Mouse (Mus musculus): ENCODE data around the gene Smim14. TPM values are rescaled to one million over a fixed set of nuclear protein-coding genes. Genes with fewer than 3 reads are reported as not detected.

Gene Smim14
- total RNA-seq, 1 experiment from 2014 or later, result 116 TPM

DNA sequence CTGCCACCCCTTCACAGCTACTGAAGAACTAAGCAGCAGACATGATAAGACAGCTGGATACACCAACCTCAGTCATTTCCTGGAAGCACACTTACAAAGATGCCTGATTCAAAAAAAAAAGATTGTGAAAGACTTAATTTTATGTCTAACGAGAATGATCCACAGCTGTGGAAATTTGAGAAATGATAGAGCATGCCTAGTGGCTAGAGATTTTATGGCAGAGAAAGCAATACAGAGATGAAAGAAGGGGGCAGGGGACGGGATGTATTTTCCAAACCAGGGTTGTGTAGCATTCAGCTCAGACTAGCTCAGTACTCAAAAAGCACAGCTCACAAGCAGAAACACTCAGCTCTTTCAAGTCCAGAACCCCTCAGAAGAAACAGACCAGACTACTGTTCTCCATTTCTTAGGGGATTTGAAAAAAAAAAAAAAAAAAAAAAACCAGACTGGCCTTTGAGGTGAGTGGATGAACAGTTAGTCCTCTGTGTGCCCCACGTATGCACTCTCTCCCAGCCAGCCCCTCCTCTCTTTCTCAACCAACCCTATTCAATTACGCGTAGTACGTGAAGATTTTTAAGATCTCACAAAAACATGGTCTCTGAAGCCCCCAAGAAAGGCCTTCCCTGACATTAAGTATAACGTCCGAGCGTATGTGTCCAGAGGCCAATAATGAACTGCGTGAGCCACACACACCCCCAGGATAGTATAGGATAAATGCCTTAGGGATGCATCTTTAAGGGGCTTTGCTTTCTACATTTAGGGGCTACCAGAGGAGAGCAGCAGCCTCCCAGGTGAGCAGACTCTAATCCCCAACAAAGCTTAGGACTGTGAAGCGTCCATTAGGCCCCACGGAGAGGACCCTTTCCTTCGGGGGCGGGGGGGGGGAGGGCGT is 102.3 kb downstream of the Smim14 start:
- no peak for ATAC-seq (replicated peaks; ENCODE audit: insufficient number of reproducible peaks, low FRiP score, low TSS enrichment, poor library complexity, severe bottlenecking)

GRCm38 (mm10) chr5:65429441-65429840 is 107.5 kb downstream of the Smim14 start:
- ATAC-seq (replicated peaks; ENCODE audit: insufficient number of reproducible peaks, low FRiP score, low TSS enrichment, poor library complexity, severe bottlenecking), result no peak

GRCm38 (mm10) chr5:65428321-65428720 is 108.7 kb downstream of the Smim14 start:
- no peak for ATAC-seq (replicated peaks; ENCODE audit: insufficient number of reproducible peaks, low FRiP score, low TSS enrichment, poor library complexity, severe bottlenecking)

DNA sequence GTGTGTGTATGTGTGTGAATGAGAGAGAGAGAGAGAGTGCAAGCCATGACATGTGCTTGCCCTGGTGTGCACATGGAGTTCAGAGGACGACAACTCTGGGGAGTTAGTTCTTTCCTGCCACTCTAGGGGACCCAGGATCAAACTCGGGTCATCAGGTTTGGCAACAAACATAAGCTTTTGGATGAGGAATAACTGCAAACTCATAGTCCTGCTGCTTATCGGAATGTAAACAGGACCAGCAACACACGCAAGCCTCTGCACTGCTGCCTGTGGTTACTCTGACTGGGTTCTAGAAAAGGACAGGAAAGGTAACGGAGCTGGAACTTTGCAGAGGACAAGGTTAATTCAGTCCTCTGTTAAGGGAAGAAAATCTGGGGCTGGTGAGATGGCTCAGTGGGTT is 111.7 kb downstream of the Smim14 start:
- ATAC-seq (replicated peaks; ENCODE audit: insufficient number of reproducible peaks, low FRiP score, low TSS enrichment, poor library complexity, severe bottlenecking), result no peak

DNA sequence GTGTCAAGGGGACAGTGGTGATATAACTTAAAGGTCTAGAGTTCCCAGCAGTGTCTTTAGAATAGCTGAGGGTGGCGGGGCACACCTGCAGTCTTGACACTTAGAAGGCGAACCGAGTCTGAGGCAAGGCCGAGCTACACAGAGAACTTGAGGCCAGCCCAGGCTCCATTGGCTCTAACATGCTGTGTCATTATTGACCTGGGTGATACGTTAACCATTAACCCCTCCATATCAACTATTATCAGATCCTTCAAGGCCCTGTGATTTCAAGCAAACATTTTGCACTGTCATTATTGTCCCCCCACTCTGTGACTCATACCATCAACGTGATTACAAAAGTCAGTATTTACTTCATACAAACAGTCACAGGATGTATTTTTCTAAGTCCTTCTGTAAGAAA is 112.8 kb downstream of the Smim14 start:
- ATAC-seq (replicated peaks; ENCODE audit: insufficient number of reproducible peaks, low FRiP score, low TSS enrichment, poor library complexity, severe bottlenecking), result no peak

GRCm38 (mm10) chr5:65422803-65423202 is 114.2 kb downstream of the Smim14 start:
- no peak for ATAC-seq (replicated peaks; ENCODE audit: insufficient number of reproducible peaks, low FRiP score, low TSS enrichment, poor library complexity, severe bottlenecking)

DNA sequence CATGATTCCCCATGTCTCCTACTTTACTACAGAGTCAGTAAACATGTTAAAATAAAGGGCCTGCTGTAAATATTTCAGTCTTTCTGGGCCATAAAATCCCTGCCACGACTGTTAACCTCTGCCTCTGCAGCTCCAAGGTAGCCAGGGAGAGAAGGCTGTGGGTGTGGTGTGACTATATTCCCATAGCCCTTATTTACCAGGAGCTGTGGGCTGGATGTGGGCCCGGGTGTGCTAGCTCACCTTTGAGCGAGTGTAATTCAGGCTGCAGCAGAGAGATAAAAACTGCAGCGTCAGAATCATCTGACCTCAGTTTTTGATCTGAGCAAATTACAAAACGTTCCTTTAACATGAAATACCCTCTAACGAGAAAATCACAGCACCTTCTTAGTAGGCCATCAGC is 116.2 kb downstream of the Smim14 start:
- ATAC-seq (replicated peaks; ENCODE audit: insufficient number of reproducible peaks, low FRiP score, low TSS enrichment, poor library complexity, severe bottlenecking), result no peak

DNA sequence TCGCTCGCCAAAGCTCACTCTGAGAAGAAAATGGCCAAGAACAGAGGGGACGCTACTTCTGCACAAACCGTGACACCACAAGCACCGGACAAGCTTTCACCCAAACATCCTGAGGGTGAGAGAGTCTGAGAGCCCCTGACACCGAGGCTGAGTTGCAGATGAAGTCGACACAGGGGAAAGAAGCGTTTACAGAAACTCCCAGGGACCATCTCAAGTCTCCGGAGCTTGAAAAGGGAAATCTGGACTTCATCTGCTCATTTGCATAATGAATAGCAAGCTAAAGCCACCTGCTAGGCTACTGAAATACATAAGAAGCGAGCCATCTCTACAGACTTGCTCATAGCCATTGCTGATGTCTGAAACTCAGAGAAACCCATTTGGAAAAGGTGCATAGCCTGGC is 117.8 kb downstream of the Smim14 start:
- no peak for ATAC-seq (replicated peaks; ENCODE audit: insufficient number of reproducible peaks, low FRiP score, low TSS enrichment, poor library complexity, severe bottlenecking)

DNA sequence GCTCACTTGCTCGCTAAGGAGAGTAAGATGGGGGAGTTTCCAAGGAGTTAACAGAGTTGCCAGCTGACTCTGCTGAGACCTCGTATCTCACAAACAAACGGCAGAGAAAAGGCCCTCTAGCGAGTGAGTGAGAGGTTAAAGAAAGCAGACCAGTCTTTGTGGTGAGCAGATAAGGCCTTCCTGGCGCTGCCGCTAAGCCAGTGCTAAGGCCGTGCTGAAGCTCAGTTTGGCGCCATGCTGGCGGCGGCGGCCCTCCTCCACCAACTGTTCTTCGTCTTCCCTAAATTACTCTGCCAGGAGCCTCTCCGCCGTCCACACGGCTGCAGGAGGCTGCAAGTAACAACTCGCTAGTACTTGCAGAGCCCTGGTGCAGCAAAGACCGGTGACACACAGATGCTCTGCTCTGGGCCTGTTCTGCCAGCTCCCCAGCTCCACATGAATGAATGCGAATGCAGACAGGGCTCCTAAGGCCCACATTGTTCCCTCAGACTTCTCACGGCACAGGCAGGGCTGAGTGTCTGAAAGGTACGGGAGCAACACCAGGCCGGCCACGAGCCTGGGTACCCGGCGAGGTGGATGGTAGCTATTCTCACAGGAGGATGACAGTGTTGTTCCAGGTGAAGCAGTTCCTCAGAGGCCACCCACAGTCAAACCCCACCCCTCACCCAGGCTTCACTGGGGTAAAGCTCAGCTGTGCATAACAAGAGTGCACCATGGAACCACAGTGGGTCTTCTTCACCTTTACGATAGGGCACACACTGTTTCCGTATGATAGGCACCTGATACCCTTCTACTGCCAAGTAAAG is 121.1 kb downstream of the Smim14 start:
- no peak for ATAC-seq (replicated peaks; ENCODE audit: insufficient number of reproducible peaks, low FRiP score, low TSS enrichment, poor library complexity, severe bottlenecking)

DNA sequence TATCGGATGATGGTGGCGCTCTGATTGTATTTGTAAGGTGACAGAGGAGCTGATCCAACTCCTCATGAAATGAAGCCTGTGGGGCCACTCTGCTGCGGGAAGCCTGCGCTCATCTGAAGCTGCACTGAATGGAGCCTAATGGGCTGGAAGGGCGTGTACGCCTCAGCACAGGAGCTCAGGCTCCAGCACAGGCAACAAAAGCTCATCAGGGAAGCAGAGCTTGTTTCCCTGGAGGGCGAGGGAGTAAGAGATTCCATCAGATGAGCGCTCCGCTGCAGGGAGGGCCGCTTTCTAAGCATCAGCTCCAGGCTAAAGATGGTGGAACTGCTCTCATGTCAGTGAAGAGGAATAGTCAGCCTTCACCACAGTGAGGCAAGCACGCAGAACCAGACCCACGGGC is 129.0 kb downstream of the Smim14 start:
- ATAC-seq (replicated peaks; ENCODE audit: insufficient number of reproducible peaks, low FRiP score, low TSS enrichment, poor library complexity, severe bottlenecking), result no peak

- peak; percentile 92 for ATAC-seq (replicated peaks; ENCODE audit: insufficient number of reproducible peaks, low FRiP score, low TSS enrichment, poor library complexity, severe bottlenecking)
Measured at GRCm38 (mm10) chr5:65401251-65401994, 135.6 kb downstream of the Smim14 start.

Other genes starting within 250 kb of the Smim14 start
- gene Rfc1, start 201.5 kb downstream of the Smim14 start, total RNA-seq (2017), result 35.2 to 67.2 TPM (median 41.1 TPM) in 3 replicates
- gene Klb, start 188.9 kb downstream of the Smim14 start, total RNA-seq (2017), result not detected in 3 replicates
- gene Rpl9, start 145.7 kb downstream of the Smim14 start, total RNA-seq (2017), result 1,257 to 1,765 TPM (median 1,722 TPM) in 3 replicates
- gene Lias, start 145.7 kb downstream of the Smim14 start, total RNA-seq (2017), result 34.4 to 51.5 TPM (median 37.0 TPM) in 3 replicates
- gene Ugdh, start 101.2 kb downstream of the Smim14 start, total RNA-seq (2017), result 25.5 to 55.3 TPM (median 29.2 TPM) in 3 replicates
- gene Gm43552, start 44.4 kb downstream of the Smim14 start, total RNA-seq (2017), result not detected in 3 replicates
- 48.6 to 59.6 TPM (median 49.9 TPM) in 3 replicates for gene Ube2k, start within 50 bp of the Smim14 start, total RNA-seq (2017)
- gene Pds5a, start 161.1 kb upstream of the Smim14 start, total RNA-seq (2017), result 172 to 257 TPM (median 179 TPM) in 3 replicates
- 28.2 to 33.1 TPM (median 28.9 TPM) in 3 replicates for gene N4bp2, start 226.3 kb upstream of the Smim14 start, total RNA-seq (2017)